Mouse (Mus musculus) kidney, adult 2 months (tissue): ENCODE measurements around the gene Itpk1.

Experiments
- CTCF ChIP-seq: fragments of 200-500 bp; conservative IDR thresholded peaks from 2 replicates; pipeline ENCODE4 v1.5.1; 2011; ENCODE audit warnings: low read depth, mild to moderate bottlenecking, control low read depth, low read length, moderate library complexity, mixed read lengths; ENCODE audit not compliant: insufficient read depth, insufficient read length
- POLR2A ChIP-seq: fragments of 200-500 bp; IDR thresholded peaks from one replicate; pipeline ENCODE4 v1.6.1; 2011; ENCODE audit warnings: low read depth, low read length, control low read depth

- TF ChIP-seq CTCF (no peak), POLR2A (no peak)
Observed at GRCm38 (mm10) chr12:102622302-102622842, 82.4 kb downstream of the Itpk1 start.
